Mouse (Mus musculus) lung, adult 2 months (tissue): ENCODE data around the gene Ptprk.

Experiments used
- CTCF ChIP-seq: fragments of 200-500 bp; IDR thresholded peaks from 2 replicates; pipeline ENCODE4 v1.5.1; 2011; ENCODE audit warnings: mild to moderate bottlenecking, low read length, control low read depth; ENCODE audit not compliant: insufficient read depth
- POLR2A ChIP-seq: fragments of 200-500 bp; IDR thresholded peaks from 2 replicates; pipeline ENCODE4 v1.6.1; 2011; ENCODE audit warnings: low read depth, mild to moderate bottlenecking, control low read depth, low read length, borderline replicate concordance; ENCODE audit errors: extremely low read depth

- TF ChIP-seq POLR2A (no peak), CTCF (no peak)
Measured at GRCm38 (mm10) chr10:28083625-28084024, 9.0 kb downstream of the Ptprk start.
